Mouse (Mus musculus) T-helper 17 cell (primary cell): ENCODE measurements around the gene Efna2.

Experiments used
- in situ Hi-C, 2 experiments: fragments of 300-600 bp; cut with MboI, MseI; formaldehyde crosslinking; loops; 1 replicate in 1 of 2; 2 replicates in 1 of 2; pipeline ENCODE4 v1.15.1; 2025; ENCODE audit warnings: high pct_unique_total_duplicates in 2 of 2

The Efna2 gene

DNA sequence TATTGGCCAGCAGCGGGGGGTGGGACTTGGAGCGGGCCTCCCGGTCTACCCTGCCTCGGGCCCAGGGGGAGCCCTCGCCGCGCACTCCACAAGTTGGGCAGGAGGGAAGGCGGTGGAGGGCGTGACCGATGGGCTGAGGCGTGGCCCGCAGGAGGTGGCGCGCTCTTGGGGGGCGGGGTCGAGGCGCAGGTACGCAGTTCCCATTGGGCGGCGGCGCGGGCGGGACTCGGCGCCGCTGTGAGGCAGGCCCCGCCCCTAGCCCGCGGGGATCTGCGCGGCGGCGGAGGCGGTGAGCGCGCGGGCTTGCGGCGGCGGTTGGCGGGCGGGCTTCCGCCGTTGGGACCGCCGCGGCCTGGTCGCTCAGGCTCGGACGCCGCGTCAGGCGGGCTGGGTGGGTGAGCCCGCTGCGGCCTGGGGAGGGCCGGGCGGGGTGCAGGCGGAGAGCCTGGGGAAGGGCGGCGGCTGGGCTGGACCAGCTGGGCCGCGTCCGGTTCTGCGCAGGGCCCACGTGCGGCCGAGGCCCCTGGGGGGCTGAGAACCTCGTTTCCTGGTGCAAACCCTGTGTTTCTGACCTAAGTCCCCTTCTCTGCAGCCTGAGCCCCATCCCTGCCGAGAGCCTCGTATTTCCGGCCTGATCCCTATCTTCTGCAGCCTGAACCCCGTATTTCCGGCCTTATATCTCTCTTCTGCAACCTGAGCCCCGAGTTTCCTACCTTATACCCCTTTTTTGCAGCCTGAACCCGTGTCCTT lies 47.3 kb downstream of the Efna2 start, which contains the start of gene Mum1:
Gene Mum1 (plus strand): TSS at position 19 of the 750 bp plus-strand sequence.
- in situ Hi-C loops, result no loop called here

DNA sequence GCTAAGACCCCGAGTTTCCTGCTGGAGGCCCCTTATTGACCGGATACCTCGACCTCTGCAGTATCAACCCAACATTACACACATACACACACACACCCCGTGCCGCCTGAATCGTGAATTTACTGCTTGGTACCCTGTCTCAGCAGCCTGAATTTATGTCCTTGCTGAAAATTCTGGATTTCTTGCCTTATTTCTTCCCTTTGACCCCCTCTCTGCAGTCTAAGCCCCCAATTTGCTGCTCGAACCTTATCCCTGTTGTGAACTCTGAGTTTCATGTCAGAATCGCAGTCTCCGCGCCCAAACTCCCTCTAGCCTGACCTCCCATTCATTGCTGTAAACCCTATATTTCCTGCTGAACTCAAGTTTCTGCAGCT lies 47.9 kb downstream of the Efna2 start:
- in situ Hi-C loops, result no loop called here

DNA sequence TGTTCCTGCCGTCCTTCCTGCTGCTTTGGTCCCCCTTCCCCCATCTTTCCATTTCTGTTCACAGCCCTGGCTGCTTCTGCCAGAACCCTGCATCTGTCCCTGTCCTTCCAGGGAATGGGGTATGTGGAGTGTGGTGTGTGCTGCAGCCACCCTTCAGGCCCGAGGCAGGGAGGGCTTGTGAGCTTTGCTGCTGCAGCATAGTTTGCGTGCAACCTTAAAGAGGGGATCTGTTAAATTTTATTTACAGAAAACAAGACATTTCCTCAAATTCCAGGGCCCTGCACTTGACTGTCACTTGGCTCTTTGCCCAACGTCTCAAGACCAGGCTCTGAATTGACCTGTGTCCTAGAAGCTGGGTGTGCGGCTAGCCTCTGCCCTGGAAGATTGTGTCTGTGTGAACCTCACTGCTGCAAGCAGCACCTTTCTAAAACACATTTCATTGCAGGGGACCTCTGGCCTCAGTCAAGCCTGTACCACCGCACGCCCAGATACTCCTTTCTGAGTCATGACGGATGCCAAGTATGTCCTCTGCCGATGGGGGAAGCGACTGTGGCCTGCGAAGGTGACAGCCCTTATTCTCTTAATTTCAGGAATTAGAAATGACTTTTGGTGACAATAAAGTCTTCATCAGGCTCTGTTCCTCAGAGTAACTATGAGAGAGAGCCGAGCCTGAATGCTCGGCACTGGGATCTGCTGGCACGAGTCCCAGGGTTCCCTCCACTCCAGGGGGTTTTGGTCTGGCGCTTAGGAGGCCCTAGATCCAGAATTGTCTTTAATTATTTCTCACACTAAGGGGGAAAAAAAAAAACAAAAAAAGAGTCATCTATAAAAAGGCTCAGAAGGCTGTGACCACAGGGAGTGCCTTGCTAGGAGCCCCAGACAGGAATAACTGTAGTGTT lies 48.8 kb downstream of the Efna2 start:
- in situ Hi-C loops, result no loop called here

DNA sequence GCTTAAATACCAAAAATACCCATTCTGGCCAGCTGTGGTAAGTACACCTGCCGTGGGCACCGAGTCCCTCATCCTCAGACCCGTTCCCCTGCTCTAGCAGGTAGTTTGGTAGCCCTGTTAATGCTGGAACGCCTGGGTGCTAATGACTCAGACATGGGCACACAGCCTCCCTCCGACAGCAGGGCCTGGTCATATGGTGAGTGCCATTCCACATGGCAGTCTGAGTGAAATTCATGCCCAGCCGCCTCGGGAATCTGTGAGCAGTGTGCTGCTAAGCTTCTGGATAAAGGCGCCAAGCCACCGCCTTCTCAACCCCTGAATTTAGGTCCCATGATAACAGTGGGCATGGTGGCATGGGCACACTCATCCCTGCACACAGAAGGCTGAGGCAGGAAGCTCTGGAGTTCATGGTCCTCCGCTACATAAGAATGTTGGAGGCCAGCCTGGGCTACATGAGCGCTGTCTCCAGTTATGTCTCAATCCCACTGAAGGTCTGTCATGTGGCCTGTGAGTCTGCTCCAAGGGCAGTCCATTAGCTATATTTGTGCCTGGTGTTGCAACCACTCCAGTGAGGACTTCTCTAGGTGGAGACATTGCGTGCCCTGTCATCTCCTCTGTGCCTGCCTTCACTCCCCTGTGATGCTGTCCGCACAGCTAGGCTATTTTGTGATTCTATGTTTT lies 57.0 kb downstream of the Efna2 start:
- in situ Hi-C loops, result no loop called here

- in situ Hi-C loops, result no loop called here
Observed at GRCm38 (mm10) chr10:80237020-80237419, 57.7 kb downstream of the Efna2 start.

- in situ Hi-C loops, result no loop called here
Observed at GRCm38 (mm10) chr10:80238306-80238705, 59.0 kb downstream of the Efna2 start.
